Mouse (Mus musculus) olfactory bulb, adult 2 months (tissue): ENCODE data around the gene Aoc3.

Source experiments
- CTCF ChIP-seq: fragments of 200-500 bp; IDR thresholded peaks from 2 replicates; pipeline ENCODE4 v1.5.1; 2012; ENCODE audit warnings: low read depth, mild to moderate bottlenecking, low read length, moderate library complexity; ENCODE audit not compliant: insufficient read depth
- POLR2A ChIP-seq: fragments of 200-500 bp; IDR thresholded peaks from 2 replicates; pipeline ENCODE4 v1.6.1; 2012; ENCODE audit warnings: mild to moderate bottlenecking, low read depth, low read length, moderate library complexity; ENCODE audit not compliant: insufficient read depth

DNA sequence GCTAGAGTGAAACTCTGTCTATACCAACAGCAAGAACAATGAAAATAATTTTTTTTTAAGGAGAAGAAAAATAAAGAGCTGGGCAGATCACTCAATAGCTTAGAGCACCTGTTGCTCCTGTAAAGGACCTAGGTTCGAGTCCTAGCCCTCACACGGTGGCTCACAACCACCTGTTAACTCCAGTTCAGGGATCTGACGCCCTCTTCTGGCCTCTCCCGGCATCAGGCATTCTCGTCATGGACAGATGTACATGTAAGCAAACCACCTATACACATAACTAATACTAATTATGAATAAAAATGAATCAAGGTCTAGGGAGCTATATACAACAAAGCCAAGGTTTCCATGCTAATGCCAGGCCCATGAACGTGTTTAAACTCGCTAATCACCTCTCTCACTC, 29.5 kb upstream of the Aoc3 start:
- TF ChIP-seq CTCF (no peak), POLR2A (no peak)
